Mouse (Mus musculus) liver, adult 2 months (tissue): Measurements from ENCODE around the gene Ndufb5.

Experiments
- CTCF ChIP-seq: fragments of 200-500 bp; IDR thresholded peaks from 2 replicates; pipeline ENCODE4 v1.5.1; 2011; ENCODE audit warnings: low read depth, low read length, control low read depth
- POLR2A ChIP-seq: fragments of 200-500 bp; IDR thresholded peaks from 2 replicates; pipeline ENCODE4 v1.6.1; 2011; ENCODE audit warnings: low read length, control low read depth; ENCODE audit not compliant: insufficient read depth; ENCODE audit errors: extremely low read depth

- TF ChIP-seq CTCF (no peak), POLR2A (no peak)
Observed at GRCm38 (mm10) chr3:32725951-32726350, 10.8 kb upstream of the Ndufb5 start.
